Mouse (Mus musculus) hindbrain, embryonic 12.5 days (tissue): ENCODE measurements at regions not wholly inside any gene's neighbourhood (a gene's known extent, or its start where the extent isn't known, plus 50 kb on each side); places are given as distances from the start of the nearest gene placed in this dataset.

Source experiments
- ATAC-seq: fragments of 200-750 bp; cut with Nextera tagmentation; 2 replicates; pipeline ENCODE4 v1.8.0; 2017; ENCODE audit warnings: moderate TSS enrichment; ENCODE audit not compliant: low FRiP score
- H3K27ac ChIP-seq: fragments of 300-500 bp; sonication (generic); 2 replicates; pipeline ENCODE4 v1.5.1; 2016; ENCODE audit warnings: mild to moderate bottlenecking
- H3K27me3 ChIP-seq: fragments of 300-500 bp; sonication (generic); 2 replicates; pipeline ENCODE4 v1.6.1; 2016; ENCODE audit warnings: mild to moderate bottlenecking
- H3K36me3 ChIP-seq: fragments of 300-500 bp; sonication (generic); 2 replicates; pipeline ENCODE4 v1.6.1; 2016; ENCODE audit warnings: mild to moderate bottlenecking
- H3K4me1 ChIP-seq: fragments of 300-500 bp; sonication (generic); 2 replicates; pipeline ENCODE4 v1.6.1; 2016
- H3K4me2 ChIP-seq: fragments of 300-500 bp; sonication (generic); replicated peaks from 2 replicates; pipeline ENCODE4 v1.6.1; 2016; ENCODE audit warnings: mild to moderate bottlenecking
- H3K4me3 ChIP-seq: fragments of 300-500 bp; sonication (generic); 2 replicates; pipeline ENCODE4 v1.5.1; 2016; ENCODE audit warnings: mild to moderate bottlenecking
- H3K9ac ChIP-seq: fragments of 300-500 bp; sonication (generic); 2 replicates; pipeline ENCODE4 v1.6.1; 2016; ENCODE audit warnings: mild to moderate bottlenecking, moderate library complexity
- H3K9me3 ChIP-seq: fragments of 300-500 bp; sonication (generic); replicated peaks from 2 replicates; pipeline ENCODE4 v1.6.1; 2016; ENCODE audit warnings: mild to moderate bottlenecking
- WGBS: fragments of 180-500 bp; shearing (Covaris S2); methylation state at CpG from one replicate; pipeline ENCODE4 v1.1.7; 2016; 5-methylcytosine and 5-hydroxymethylcytosine counted together

DNA sequence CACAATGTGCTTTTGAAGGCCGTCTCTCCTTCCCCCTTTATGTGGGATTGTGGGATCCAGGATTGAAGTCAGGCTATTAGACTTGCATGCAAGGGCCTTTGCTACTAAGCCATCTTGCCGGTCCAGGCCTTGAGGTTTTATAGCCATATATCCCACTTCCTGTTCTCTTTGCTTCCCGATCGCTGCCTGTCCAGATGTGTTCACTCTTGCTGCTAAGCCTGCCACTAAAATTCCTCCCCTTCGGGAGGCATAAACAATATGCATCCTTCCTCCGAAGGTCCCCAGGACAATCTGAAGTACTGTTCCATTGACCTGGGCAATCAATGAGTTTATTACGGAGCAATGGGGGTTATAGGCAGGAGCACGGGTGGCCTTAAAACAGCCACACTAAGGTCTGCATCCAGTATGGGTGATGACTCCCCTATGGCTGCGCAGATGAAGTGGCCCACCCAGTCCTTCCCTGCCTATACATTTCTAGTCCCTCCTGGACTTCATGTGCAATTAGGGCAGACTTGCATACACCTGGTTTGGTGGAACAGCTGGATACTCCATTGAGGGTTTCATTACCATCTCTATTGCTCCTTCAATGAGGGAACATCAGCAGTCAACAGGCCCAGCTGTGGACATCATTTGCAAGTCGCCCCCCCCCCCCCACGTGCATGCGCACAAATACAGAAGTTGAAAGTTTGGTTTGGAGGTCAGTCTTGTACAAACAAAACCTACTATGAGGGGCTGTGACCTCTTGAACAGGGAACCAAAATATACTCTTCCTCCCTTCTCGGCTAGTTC, 78.1 kb upstream of the Ctbp2 start:
- H3K4me1 ChIP-seq = peaks cover 14% of the 10 kb centered on the region; the same call in 1 of the 2 replicates
- no peak for ATAC-seq
- peaks cover 9% of the 10 kb centered on the region; the same call in 1 of the 2 replicates for H3K27me3 ChIP-seq
- H3K9me3 ChIP-seq = no peaks in the 10 kb centered on the region
- no peaks in the 10 kb centered on the region for H3K36me3 ChIP-seq
- 76% methylated on average over 13 of the region's 13 CpGs for WGBS
- no peak overlapping the region for H3K27ac ChIP-seq
- no peak overlapping the region for H3K9ac ChIP-seq
- H3K4me3 ChIP-seq = no peak overlapping the region
- H3K4me2 ChIP-seq = no peak overlapping the region

DNA sequence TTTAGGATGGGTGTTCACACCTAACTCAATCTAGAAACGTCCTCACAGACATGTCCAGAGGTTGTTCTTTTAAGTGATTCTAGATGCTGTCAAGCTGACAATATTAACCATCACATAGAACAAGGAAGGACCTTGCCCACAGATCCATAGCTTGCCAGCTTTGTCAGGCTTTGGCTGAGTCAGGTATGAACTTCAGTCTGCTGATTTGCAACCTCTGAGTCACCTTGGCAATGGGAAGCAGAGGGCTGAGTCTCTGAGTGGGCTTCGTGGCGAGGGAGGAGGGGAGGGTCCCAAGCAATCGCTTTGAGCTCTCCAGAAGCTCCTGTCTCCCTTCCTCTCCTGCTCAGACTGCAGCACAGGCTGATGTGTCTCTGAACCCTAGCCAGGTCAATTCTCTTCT, 74.9 kb upstream of the Ctbp2 start:
- no peak for ATAC-seq
- no peak overlapping the region for H3K9ac ChIP-seq
- H3K4me3 ChIP-seq = no peak overlapping the region

DNA sequence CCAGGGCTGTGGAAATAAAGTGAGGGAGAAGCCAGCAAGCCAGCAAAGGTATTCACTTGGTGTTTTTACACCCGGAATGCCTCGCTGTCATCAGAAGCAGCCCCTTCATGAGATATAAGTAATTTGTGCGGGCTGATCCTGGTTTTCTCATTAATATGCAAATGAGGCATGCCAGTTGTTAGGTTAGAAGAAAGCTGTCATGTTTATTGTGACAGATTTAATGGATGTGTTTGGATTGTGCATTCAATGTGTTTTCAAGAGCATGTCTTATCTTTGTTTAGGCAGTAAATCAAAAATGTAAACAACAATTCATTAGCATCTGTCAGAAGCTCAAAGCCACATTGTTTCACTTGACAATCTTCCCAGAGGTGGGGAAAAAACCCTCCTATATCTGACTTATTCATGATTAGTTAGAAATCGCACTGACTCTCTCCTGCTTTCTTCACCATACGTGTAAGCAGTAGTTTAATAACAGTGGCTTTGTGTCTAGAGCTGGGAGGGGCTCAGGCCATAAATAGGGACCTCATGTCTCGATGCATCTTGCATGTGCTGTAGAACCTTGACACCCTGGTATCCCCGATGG, 65.8 kb upstream of the Ctbp2 start:
- H3K4me2 ChIP-seq = no peak overlapping the region
- no peak for ATAC-seq
- H3K9me3 ChIP-seq = no peaks in the 10 kb centered on the region
- no peaks in the 10 kb centered on the region for H3K27me3 ChIP-seq
- WGBS = 49% methylated on average over 7 of the region's 7 CpGs
- no peak overlapping the region for H3K27ac ChIP-seq
- H3K4me3 ChIP-seq = no peak overlapping the region
- no peak overlapping the region for H3K9ac ChIP-seq
- no peaks in the 10 kb centered on the region for H3K36me3 ChIP-seq
- H3K4me1 ChIP-seq = peaks cover 12% of the 10 kb centered on the region

More for the DNA sequence above, 74.9 kb upstream of the Ctbp2 start:
- no peaks in the 10 kb centered on the region for H3K36me3 ChIP-seq
- no peak overlapping the region for H3K27ac ChIP-seq
- H3K9me3 ChIP-seq = no peaks in the 10 kb centered on the region
- 77% methylated on average over 4 of the region's 4 CpGs for WGBS
- H3K4me1 ChIP-seq = 0 out of 2 replicates have a peak, but pooled peaks cover 7% of the 10 kb centered on the region
- peaks cover 9% of the 10 kb centered on the region; the same call in 1 of the 2 replicates for H3K27me3 ChIP-seq
- H3K4me2 ChIP-seq = no peak overlapping the region

DNA sequence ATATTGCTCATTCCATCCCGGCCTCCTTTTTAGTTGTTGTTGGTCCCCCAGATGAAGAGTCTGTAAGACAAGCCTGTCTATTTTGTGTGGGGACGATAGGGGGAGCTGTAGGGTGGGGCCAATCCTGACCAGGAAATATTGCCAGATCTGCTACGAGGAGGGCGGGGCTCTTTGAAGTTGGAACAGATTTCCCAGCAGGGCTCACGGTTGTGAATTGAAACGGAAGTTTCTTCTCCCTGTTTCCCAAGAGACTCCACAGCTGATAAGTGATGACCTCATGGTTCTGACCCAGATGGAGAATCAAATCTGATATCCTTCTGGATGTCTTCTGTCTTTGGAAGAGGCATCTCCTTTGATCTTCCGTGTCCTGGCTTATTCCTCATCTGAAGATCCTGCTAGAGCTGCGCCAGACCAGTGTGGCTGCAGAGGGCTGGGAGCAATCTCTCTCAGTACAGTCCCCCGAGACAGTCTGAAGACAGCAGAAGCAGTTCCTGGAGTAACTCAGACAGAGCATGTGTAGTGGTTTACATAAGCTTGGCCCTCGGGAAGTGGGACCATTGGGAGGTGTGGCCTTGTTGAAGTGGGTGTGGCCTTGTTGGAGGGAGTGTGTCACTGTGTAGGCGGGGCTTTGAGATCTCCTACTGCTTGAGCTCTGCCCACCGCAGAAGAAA, 61.9 kb upstream of the Ctbp2 start:
- peaks cover 13% of the 10 kb centered on the region for H3K4me1 ChIP-seq
- H3K27me3 ChIP-seq = 0 out of 2 replicates have a peak, but pooled peaks cover 2% of the 10 kb centered on the region
- H3K4me3 ChIP-seq = no peak overlapping the region
- no peaks in the 10 kb centered on the region for H3K36me3 ChIP-seq
- peak; percentile 39 for ATAC-seq
- WGBS = 16% methylated on average over 12 of the region's 12 CpGs
- peak overlapping the region; percentile 36; the same call in 1 of the 2 replicates for H3K4me2 ChIP-seq
- H3K9ac ChIP-seq = no peak overlapping the region
- H3K27ac ChIP-seq = no peak overlapping the region
- no peaks in the 10 kb centered on the region for H3K9me3 ChIP-seq

DNA sequence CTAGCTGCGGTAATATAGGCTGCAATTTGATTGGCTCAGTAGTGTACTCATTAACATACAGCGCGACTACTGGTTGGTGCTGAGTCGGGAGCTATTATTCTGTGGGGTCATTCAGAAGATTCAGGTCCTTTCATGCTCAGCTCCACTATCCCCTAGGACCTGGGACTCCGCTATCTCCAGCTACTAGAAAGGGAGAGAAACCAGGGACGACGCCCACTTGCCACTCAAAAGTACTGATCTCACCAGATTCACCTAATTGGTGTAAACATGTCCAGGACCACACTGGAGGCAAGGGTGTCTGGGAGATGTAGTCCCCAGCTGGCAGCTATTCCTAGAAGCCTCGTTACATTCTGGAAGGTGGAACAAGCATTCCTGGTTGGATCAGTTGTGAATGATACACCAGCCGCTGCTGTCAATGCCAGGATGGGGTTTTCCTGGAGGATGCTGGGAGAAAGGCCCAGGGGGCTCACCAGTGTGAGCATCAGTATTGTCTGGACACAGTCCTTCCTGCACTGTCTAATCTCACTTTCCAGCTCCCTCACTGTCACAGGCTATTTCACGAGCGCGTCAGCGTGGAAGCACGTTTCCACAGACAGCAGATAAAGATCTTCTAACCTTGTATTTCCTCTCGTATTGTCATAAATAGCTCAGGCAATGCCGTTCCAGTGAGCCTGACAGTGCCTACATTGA, 60.9 kb upstream of the Ctbp2 start:
- H3K9ac ChIP-seq = no peak overlapping the region
- no peaks in the 10 kb centered on the region for H3K36me3 ChIP-seq
- ATAC-seq = peak; percentile 77
- H3K27me3 ChIP-seq = 0 out of 2 replicates have a peak, but pooled peaks cover 2% of the 10 kb centered on the region
- peak overlapping the region; percentile 35 for H3K27ac ChIP-seq
- H3K4me1 ChIP-seq = peaks cover 9% of the 10 kb centered on the region; the same call in 1 of the 2 replicates
- H3K4me2 ChIP-seq = peak overlapping the region; percentile 43
- WGBS = 53% methylated on average over 16 of the region's 16 CpGs
- H3K4me3 ChIP-seq = peak overlapping the region; percentile 27
- H3K9me3 ChIP-seq = no peaks in the 10 kb centered on the region

DNA sequence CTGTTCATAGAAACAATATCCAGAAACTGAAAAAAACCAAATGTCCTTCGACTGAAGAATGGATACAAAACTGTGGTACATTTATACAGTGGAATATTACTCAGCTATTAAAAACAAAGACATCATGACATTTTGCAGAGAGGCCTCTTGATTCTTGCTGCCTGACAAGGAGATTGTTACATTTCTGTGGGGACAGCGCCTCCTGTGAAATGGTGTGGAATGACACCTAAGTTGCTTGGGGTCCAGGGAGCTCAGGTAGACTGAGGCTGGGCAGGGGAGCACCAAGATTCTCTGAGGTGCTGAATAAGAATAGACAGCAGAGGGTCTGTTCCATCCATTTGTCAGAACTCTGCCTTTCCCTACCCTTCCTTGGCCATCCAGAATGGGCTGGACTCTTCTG, 57.2 kb upstream of the Ctbp2 start:
- no peaks in the 10 kb centered on the region for H3K9me3 ChIP-seq
- no peaks in the 10 kb centered on the region for H3K36me3 ChIP-seq
- no peak for ATAC-seq
- H3K27me3 ChIP-seq = 0 out of 2 replicates have a peak, but pooled peaks cover 2% of the 10 kb centered on the region
- H3K9ac ChIP-seq = no peak overlapping the region
- H3K4me3 ChIP-seq = no peak overlapping the region
- no peak overlapping the region for H3K27ac ChIP-seq
- 0 out of 2 replicates have a peak, but pooled peaks cover 5% of the 10 kb centered on the region for H3K4me1 ChIP-seq
- 46% methylated on average over 2 of the region's 2 CpGs for WGBS
- no peak overlapping the region for H3K4me2 ChIP-seq

DNA sequence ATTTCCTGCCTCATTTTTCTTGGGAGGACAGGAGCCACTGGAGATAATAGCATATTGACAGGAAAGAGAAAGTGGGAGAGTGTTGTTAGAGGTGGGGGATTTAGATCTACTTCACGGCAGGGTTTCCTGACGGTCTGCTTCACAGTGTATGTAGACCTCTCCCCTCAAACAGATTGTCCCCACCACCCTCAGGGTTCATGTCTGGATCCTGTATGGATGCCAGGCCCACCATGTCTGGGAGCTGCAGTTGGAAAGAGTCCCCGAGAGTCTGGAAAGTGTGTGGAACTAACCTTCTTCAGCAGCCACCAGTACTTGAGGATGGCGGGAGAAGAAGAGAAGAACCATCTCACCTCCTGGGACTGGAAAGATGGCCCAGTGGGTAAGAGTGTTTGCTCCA, 53.0 kb upstream of the Ctbp2 start:
- Histone ChIP-seq H3K4me3 (no peak overlapping the region), H3K9ac (no peak overlapping the region), H3K9me3 (no peaks in the 10 kb centered on the region), H3K4me1 (no peaks in the 10 kb centered on the region), H3K36me3 (no peaks in the 10 kb centered on the region), H3K27ac (no peak overlapping the region), H3K4me2 (no peak overlapping the region), H3K27me3 (0 out of 2 replicates have a peak, but pooled peaks cover 2% of the 10 kb centered on the region)
- 80% methylated on average over 4 of the region's 4 CpGs for WGBS
- ATAC-seq = no peak

DNA sequence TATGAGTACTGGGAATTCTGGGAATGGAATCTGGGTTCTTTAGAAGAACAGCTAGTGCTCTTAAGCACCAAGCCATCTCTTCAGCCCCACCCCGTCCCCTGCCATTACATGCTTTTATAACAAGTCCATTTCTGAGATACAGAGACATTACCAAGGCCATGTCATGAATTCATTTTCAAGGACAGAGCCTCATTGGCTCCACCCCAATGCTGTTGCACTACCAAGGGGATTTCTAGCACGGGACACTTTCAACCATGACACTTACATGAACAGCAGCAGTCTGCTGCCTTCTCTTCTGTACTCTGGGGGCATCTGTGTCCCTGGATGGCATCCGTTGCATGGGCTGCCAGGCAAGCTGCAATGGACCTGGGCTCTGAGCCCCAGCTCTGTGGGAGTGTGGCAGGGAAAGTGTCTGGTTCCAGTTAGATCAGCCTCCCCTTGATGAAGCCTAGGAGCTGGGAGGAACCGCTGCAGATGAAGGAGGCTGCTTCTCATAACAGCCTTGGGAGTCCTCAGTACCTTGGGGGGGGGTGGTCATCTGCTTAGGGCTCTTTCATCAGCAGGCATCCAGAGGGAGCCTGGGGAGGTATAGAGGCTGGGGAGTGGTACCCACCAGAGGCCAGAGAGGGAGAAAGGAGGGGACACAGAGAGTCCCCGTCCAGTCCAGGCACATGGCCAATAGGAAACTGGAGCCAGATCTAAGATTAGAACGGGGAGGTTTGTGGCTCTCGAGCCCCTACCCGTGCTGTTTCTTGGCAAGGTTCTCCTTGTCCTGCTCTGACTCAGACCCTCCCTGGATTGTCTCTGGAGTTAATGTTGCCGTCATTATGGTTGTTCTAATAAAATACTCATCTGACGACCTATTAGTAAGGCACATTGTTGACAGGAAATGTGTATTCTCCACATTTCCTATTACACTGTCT, 52.4 kb upstream of the Ctbp2 start:
- Histone ChIP-seq H3K36me3 (no peaks in the 10 kb centered on the region), H3K9ac (no peak overlapping the region), H3K27ac (no peak overlapping the region), H3K4me3 (no peak overlapping the region), H3K9me3 (no peaks in the 10 kb centered on the region), H3K4me2 (no peak overlapping the region), H3K27me3 (0 out of 2 replicates have a peak, but pooled peaks cover 2% of the 10 kb centered on the region), H3K4me1 (no peaks in the 10 kb centered on the region)
- 72% methylated on average over 10 of the region's 10 CpGs for WGBS
- ATAC-seq = no peak
